Mouse (Mus musculus): ENCODE results near the gene Ifi27. TPM values are rescaled to one million over a fixed set of nuclear protein-coding genes. Genes with fewer than 3 reads are reported as not detected.
A peak's percentile ranks its signal among the peaks of the same experiment; 100 is the strongest.
"Not testable (repeated sequence)": the region's sequence is repeated elsewhere in the genome, so short reads cannot be mapped to it uniquely, and the experiment has no call there.

The Ifi27 gene
- polyA plus RNA-seq (2017; shearing (Covaris generic)) = 100 to 1,000 TPM; 252 to 334 TPM

- ATAC-seq = peak; percentile 99
Measured at GRCm38 (mm10) chr12:103433986-103434731, at the start of gene Ifi27. Gene Ifi27 (plus strand): TSS chr12:103434211.

DNA sequence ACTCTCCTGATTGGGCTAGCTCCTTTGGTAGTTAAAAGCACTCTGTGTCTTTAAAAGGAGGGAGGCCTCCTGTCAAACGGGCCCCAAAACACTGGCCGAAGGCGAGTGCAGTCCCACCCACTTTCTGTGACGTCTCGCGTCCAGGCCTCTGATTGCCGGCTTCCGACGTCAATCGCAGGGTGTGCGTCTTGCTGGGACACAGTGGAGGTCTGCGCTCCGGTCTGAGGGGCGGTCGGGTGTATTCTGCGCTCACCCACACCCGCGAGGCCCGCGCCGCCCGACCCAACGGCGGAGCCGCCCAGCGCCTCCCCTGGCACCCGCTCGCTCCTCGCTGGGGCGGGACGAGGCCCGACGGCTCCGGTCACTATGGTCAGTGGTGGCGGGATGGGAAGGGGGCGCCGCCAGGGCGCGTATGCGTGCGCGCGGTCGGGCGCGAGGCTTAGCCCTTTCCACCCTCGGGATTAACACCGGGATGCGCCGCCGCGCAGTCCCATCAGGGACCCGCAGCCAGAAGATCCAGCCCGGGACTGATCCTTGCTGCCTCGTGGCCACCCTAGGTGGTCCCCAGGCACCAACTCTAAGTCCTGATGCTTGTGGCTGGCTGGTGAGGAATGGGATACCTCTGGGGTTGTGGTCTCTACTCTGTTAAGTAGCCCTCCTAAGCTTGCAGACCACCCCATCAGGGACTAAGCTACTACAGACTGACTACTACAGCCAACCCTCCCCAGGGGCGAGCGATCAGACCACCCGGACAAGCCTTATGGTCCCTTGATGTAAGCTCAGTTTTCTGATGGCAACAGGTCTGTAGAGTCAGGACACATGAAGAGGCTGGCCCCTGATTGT lies 45.3 kb upstream of the Ifi27 start, which contains the start of gene Otub2:
Otub2 (plus strand) TSS at position 178 of the 843 bp plus-strand sequence.
- peak; percentile 98 for ATAC-seq

GRCm38 (mm10) chr12:103389348-103389727 lies 44.7 kb upstream of the Ifi27 start:
- ATAC-seq = no peak

DNA sequence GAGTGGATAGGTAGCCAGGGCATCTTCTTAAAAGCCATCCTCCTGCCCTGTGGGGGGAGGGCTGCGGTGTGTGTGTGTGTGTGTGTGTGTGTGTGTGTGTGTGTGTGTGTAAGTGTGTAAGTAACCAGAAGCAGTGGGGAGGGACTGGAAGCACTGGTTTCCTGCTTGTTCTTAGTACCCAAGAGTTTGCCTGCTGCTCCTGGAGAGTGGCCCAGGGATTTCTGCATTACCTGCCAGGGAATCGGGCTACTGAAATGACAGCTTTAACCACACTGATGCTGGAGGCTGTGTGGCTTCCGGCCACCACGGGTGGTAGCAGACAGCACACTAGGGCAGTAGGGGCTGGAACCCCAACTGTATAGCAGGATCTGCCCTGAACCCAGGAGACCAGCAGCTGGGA lies 44.0 kb upstream of the Ifi27 start:
- ATAC-seq = no peak

DNA sequence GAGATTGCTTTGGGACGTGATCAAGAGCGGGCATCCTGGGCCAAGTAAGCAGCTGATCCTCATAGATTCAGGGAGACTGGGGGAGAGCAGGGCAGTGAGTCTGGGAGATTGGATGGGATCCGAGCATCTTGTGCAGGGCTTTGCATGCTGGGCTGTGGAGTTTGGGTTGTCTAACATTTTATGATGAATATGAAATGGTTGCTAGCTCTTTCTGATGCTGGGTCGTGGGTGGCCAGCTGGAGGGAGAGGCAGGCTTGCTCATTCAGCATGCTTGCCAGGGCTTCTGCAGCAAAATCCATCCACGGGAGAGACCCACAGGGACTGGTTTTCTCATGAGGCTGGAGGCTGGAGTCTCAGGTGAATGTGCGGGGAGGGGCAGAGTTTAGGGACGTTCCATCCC lies 42.9 kb upstream of the Ifi27 start:
- ATAC-seq = no peak

DNA sequence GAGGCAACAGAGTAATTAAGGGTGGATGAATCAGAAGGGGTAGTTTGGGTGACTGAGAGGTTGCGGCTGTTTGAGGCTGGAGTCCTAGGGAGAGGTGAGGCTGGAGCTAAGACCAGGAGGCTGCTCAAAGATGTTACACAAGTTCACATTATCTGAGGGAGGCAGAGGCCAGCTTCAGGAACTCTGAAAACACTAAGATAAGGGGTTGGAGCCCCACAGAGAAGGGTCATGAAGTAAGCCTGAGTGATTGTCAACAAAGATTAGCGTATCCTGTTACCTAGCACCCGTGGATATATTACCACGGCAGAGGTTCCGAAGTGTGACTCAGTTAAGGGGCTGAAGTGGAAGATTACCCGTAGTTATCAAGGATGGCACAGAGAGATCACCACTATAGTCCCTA lies 40.5 kb upstream of the Ifi27 start:
- ATAC-seq = no peak

- no peak for ATAC-seq
Measured at GRCm38 (mm10) chr12:103395486-103396275, 38.3 kb upstream of the Ifi27 start.

DNA sequence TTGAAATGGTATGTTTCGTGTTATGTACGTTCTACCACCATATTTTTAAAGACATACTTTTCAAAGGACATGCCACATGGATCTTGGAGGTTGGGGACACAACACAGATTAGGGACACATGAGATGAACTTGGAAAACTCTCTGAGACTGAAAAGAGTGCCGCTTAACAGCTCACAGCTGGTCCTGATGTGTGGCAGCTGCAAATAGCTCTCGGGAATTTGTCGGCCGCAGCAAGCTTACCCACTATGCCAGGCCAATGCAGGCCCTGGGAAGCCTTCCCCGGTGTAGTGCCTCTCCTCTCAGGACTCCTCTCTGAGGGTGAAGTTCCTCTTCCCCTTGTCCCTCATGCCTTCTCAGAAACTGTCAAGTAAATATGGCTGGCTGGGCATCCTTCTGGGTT lies 37.3 kb upstream of the Ifi27 start:
- no peak for ATAC-seq

DNA sequence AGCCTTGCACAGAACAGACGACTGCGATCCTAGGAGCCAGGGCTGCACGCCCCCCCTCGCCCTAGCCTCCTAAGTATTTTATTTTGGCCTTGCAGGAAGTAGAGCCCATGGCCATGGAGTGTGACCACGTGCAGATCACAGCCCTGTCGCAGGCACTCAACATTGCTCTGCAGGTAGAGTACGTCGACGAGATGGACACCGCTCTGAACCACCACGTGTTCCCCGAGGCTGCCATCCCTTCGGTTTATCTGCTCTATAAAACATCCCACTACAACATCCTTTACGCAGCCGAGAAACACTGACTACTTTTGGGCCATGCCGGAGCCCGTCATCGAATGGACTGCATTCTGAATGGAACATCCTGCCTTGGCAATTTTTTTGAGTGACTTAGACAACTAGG lies 29.9 kb upstream of the Ifi27 start:
- ATAC-seq = no peak

DNA sequence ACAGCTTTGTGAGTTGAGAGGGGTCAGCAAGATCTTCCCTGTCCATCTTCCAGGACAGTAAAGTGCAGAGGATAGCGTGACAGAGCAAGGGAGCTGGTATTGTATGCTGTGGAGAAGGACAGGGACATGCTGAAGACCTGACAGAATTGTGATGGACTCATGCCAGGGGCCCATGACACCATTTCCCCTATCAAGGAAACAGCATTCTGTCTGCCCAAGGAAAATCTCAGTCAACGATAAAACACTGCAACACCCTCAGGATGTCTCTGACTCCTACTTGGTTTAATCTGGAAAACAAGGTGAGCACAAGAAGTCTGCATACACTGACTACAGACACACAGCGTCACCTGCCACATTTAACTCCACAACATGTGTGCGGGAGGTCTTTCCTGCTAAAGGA lies 26.3 kb upstream of the Ifi27 start, which contains the start of gene 9330161L09Rik:
9330161L09Rik (minus strand) TSS at position 101 of the 400 bp plus-strand sequence.
- no peak for ATAC-seq

GRCm38 (mm10) chr12:103408144-103408543 lies 25.9 kb upstream of the Ifi27 start:
- ATAC-seq = no peak

GRCm38 (mm10) chr12:103425016-103425728 lies 8.8 kb upstream of the Ifi27 start:
- ATAC-seq = peak; percentile 2

GRCm38 (mm10) chr12:103425729-103426470 lies 8.1 kb upstream of the Ifi27 start, which contains the start of gene Ddx24:
Gene Ddx24 (minus strand): TSS chr12:103425830.
- peak; percentile 98 for ATAC-seq

DNA sequence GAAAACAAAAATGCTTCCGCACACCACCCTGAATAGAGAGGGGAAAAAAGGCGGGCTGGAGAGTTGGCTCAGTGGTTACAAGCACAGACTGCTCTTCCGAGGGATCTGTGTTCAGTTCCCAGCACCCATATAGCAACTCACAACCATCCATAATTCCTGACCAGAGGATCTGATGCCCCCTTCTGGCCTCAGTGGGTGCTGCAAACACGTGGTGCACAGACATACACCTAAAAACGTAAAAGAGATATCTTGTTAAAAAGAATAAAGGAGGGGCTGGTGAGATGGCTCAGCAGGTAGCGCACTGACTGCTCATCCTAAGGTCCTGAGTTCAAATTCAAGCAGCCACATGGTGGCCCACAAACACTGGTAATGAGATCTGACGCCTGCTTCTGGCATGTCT lies 7.3 kb upstream of the Ifi27 start:
- no peak for ATAC-seq

DNA sequence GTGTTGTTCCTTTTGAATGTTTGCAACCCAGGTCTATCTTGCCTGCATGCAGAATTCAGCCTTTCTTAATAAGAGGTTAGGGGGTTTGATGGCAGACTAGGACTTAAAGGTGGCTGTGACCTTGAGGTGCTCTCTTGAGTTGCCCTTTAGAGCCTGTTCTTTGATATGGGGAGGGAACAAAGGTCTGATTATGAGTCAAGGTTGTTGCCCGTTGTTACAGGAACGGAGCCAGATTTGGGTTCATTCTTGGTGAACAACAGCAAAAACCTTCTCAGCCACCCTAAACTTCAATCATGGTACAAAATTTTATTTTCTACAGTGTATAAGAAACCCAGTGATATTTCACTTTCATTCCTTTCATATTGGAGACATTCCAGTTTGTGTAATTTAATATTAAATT lies 581 bp upstream of the Ifi27 start:
- no peak for ATAC-seq

GRCm38 (mm10) chr12:103434861-103435260 lies 850 bp downstream of the Ifi27 start:
- no peak for ATAC-seq

GRCm38 (mm10) chr12:103437601-103438000 lies 3.6 kb downstream of the Ifi27 start:
- no peak for ATAC-seq

GRCm38 (mm10) chr12:103443524-103443923 lies 9.5 kb downstream of the Ifi27 start, which contains the start of gene Ifi27l2a:
Gene Ifi27l2a (minus strand): TSS chr12:103443680.
- ATAC-seq = peak; percentile 94

DNA sequence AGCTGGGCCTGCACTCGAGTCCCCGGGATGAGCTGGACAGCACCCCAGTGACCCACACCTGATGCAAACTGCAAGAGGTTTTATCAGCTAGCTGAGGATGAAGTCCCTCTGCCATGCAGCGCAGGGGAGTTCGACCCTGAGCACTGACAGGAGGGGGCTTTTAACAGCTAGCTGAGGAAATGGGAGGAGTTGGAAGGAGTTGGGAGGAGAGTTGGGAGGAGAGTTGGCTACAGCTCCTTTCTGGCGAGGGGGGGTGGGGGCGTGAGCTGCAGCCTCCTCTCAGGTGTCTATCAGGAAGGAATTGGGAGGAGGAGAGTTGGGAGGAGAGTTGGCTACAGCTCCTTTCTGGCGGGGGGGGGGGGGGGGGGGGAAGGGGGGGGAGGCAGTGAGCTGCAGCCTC lies 10.2 kb downstream of the Ifi27 start:
- not testable (repeated sequence) for ATAC-seq

GRCm38 (mm10) chr12:103445060-103445459 lies 11.0 kb downstream of the Ifi27 start:
- ATAC-seq = no peak

- ATAC-seq = no peak
Measured at GRCm38 (mm10) chr12:103453361-103453760, 19.4 kb downstream of the Ifi27 start.

Data from activated CD4-positive, CD25-positive, alpha-beta regulatory T cell, adult 4 months (primary cell).